Mouse (Mus musculus): ENCODE data around the gene Trpm8. TPM values are rescaled to one million over a fixed set of nuclear protein-coding genes. Genes with fewer than 3 reads are reported as not detected.

Trpm8 gene
- polyA plus RNA-seq, 1 experiment from 2014 or later = not detected

GRCm38 (mm10) chr1:88318531-88319060 is 41.1 kb downstream of the Trpm8 start:
- H3K9ac ChIP-seq = no peak overlapping the region
- H3K4me2 ChIP-seq = no peak overlapping the region
- 76% methylated on average over 6 of the region's 6 CpGs for WGBS
- no peaks in the 10 kb centered on the region for H3K4me1 ChIP-seq
- no peak overlapping the region for H3K4me3 ChIP-seq (replicated peaks)
- no peak for ATAC-seq (replicated peaks; ENCODE audit: low FRiP score)
- H3K9me3 ChIP-seq (replicated peaks) = no peaks in the 10 kb centered on the region
- no peaks in the 10 kb centered on the region for H3K36me3 ChIP-seq
- no peak overlapping the region for H3K27ac ChIP-seq
- H3K27me3 ChIP-seq = no peaks in the 10 kb centered on the region

GRCm38 (mm10) chr1:88320821-88321395 is 43.4 kb downstream of the Trpm8 start:
- Histone ChIP-seq H3K27ac (no peak overlapping the region), H3K27me3 (no peaks in the 10 kb centered on the region), H3K4me1 (no peaks in the 10 kb centered on the region), H3K4me3 (replicated peaks) (no peak overlapping the region), H3K36me3 (no peaks in the 10 kb centered on the region), H3K9me3 (replicated peaks) (no peaks in the 10 kb centered on the region), H3K4me2 (no peak overlapping the region), H3K9ac (no peak overlapping the region)
- no peak for ATAC-seq (replicated peaks; ENCODE audit: low FRiP score)
- WGBS = 80% methylated on average over 7 of the region's 7 CpGs

- no peak for ATAC-seq (replicated peaks; ENCODE audit: low FRiP score)
- Histone ChIP-seq H3K4me2 (no peak overlapping the region), H3K4me3 (replicated peaks) (no peak overlapping the region), H3K4me1 (no peaks in the 10 kb centered on the region), H3K27ac (no peak overlapping the region), H3K27me3 (no peaks in the 10 kb centered on the region), H3K9me3 (replicated peaks) (no peaks in the 10 kb centered on the region), H3K9ac (no peak overlapping the region), H3K36me3 (no peaks in the 10 kb centered on the region)
Observed at GRCm38 (mm10) chr1:88322146-88322545, 44.7 kb downstream of the Trpm8 start.

GRCm38 (mm10) chr1:88323101-88323500 is 45.6 kb downstream of the Trpm8 start:
- no peak overlapping the region for H3K4me3 ChIP-seq (replicated peaks)
- H3K9me3 ChIP-seq (replicated peaks) = no peaks in the 10 kb centered on the region
- H3K4me2 ChIP-seq = no peak overlapping the region
- H3K27ac ChIP-seq = no peak overlapping the region
- 82% methylated on average over 3 of the region's 3 CpGs for WGBS
- no peaks in the 10 kb centered on the region for H3K36me3 ChIP-seq
- no peaks in the 10 kb centered on the region for H3K4me1 ChIP-seq
- no peak overlapping the region for H3K9ac ChIP-seq
- no peak for ATAC-seq (replicated peaks; ENCODE audit: low FRiP score)
- H3K27me3 ChIP-seq = no peaks in the 10 kb centered on the region

GRCm38 (mm10) chr1:88339481-88339880 is 62.0 kb downstream of the Trpm8 start:
- no peak overlapping the region for H3K9ac ChIP-seq
- H3K36me3 ChIP-seq = no peaks in the 10 kb centered on the region
- ATAC-seq (replicated peaks; ENCODE audit: low FRiP score) = no peak
- H3K4me3 ChIP-seq (replicated peaks) = no peak overlapping the region
- H3K27me3 ChIP-seq = no peaks in the 10 kb centered on the region
- no peak overlapping the region for H3K4me2 ChIP-seq
- H3K9me3 ChIP-seq (replicated peaks) = no peaks in the 10 kb centered on the region
- no peaks in the 10 kb centered on the region for H3K4me1 ChIP-seq
- 86% methylated on average over 9 of the region's 9 CpGs for WGBS
- no peak overlapping the region for H3K27ac ChIP-seq

GRCm38 (mm10) chr1:88342615-88343014 is 65.2 kb downstream of the Trpm8 start:
- H3K27ac ChIP-seq = no peak overlapping the region
- H3K4me3 ChIP-seq (replicated peaks) = no peak overlapping the region
- H3K9ac ChIP-seq = no peak overlapping the region
- no peak overlapping the region for H3K4me2 ChIP-seq
- H3K4me1 ChIP-seq = no peaks in the 10 kb centered on the region
- 84% methylated on average over 3 of the region's 3 CpGs for WGBS
- H3K36me3 ChIP-seq = no peaks in the 10 kb centered on the region
- no peaks in the 10 kb centered on the region for H3K27me3 ChIP-seq
- no peak for ATAC-seq (replicated peaks; ENCODE audit: low FRiP score)
- no peaks in the 10 kb centered on the region for H3K9me3 ChIP-seq (replicated peaks)

GRCm38 (mm10) chr1:88345580-88345979 is 68.1 kb downstream of the Trpm8 start:
- no peaks in the 10 kb centered on the region for H3K4me1 ChIP-seq
- no peak for ATAC-seq (replicated peaks; ENCODE audit: low FRiP score)
- 22% methylated on average over 3 of the region's 3 CpGs for WGBS
- no peak overlapping the region for H3K9ac ChIP-seq
- no peaks in the 10 kb centered on the region for H3K36me3 ChIP-seq
- no peak overlapping the region for H3K27ac ChIP-seq
- no peaks in the 10 kb centered on the region for H3K9me3 ChIP-seq (replicated peaks)
- no peak overlapping the region for H3K4me3 ChIP-seq (replicated peaks)
- no peak overlapping the region for H3K4me2 ChIP-seq
- no peaks in the 10 kb centered on the region for H3K27me3 ChIP-seq

GRCm38 (mm10) chr1:88348496-88349005 is 71.1 kb downstream of the Trpm8 start:
- Histone ChIP-seq H3K4me2 (no peak overlapping the region), H3K9ac (no peak overlapping the region), H3K4me1 (no peaks in the 10 kb centered on the region), H3K4me3 (replicated peaks) (no peak overlapping the region), H3K9me3 (replicated peaks) (no peaks in the 10 kb centered on the region), H3K27ac (no peak overlapping the region), H3K27me3 (no peaks in the 10 kb centered on the region), H3K36me3 (no peaks in the 10 kb centered on the region)
- 89% methylated on average over 5 of the region's 5 CpGs for WGBS
- no peak for ATAC-seq (replicated peaks; ENCODE audit: low FRiP score)

- H3K4me3 ChIP-seq (replicated peaks) = no peak overlapping the region
- H3K9ac ChIP-seq = no peak overlapping the region
- H3K27me3 ChIP-seq = no peaks in the 10 kb centered on the region
- no peaks in the 10 kb centered on the region for H3K36me3 ChIP-seq
- H3K27ac ChIP-seq = no peak overlapping the region
- H3K4me1 ChIP-seq = no peaks in the 10 kb centered on the region
- WGBS = 91% methylated on average over 9 of the region's 9 CpGs
- H3K4me2 ChIP-seq = no peak overlapping the region
- H3K9me3 ChIP-seq (replicated peaks) = no peaks in the 10 kb centered on the region
- no peak for ATAC-seq (replicated peaks; ENCODE audit: low FRiP score)
Observed at GRCm38 (mm10) chr1:88350761-88351160, 73.3 kb downstream of the Trpm8 start.

GRCm38 (mm10) chr1:88355025-88355424 is 77.6 kb downstream of the Trpm8 start:
- Histone ChIP-seq H3K27me3 (no peaks in the 10 kb centered on the region), H3K9me3 (replicated peaks) (no peaks in the 10 kb centered on the region), H3K27ac (no peak overlapping the region), H3K9ac (no peak overlapping the region), H3K4me3 (replicated peaks) (no peak overlapping the region), H3K36me3 (no peaks in the 10 kb centered on the region), H3K4me2 (no peak overlapping the region), H3K4me1 (peaks cover 9% of the 10 kb centered on the region; the same call in 1 of the 2 replicates)
- 93% methylated on average over 12 of the region's 12 CpGs for WGBS
- no peak for ATAC-seq (replicated peaks; ENCODE audit: low FRiP score)

GRCm38 (mm10) chr1:88355681-88356080 is 78.2 kb downstream of the Trpm8 start:
- no peak overlapping the region for H3K9ac ChIP-seq
- no peak overlapping the region for H3K27ac ChIP-seq
- H3K4me1 ChIP-seq = peaks cover 9% of the 10 kb centered on the region; the same call in 1 of the 2 replicates
- H3K4me2 ChIP-seq = no peak overlapping the region
- WGBS = 89% methylated on average over 3 of the region's 3 CpGs
- no peak for ATAC-seq (replicated peaks; ENCODE audit: low FRiP score)
- H3K27me3 ChIP-seq = no peaks in the 10 kb centered on the region
- H3K36me3 ChIP-seq = no peaks in the 10 kb centered on the region
- H3K4me3 ChIP-seq (replicated peaks) = no peak overlapping the region
- H3K9me3 ChIP-seq (replicated peaks) = no peaks in the 10 kb centered on the region

GRCm38 (mm10) chr1:88356616-88357015 is 79.2 kb downstream of the Trpm8 start:
- H3K27me3 ChIP-seq = no peaks in the 10 kb centered on the region
- no peak overlapping the region for H3K4me3 ChIP-seq (replicated peaks)
- no peaks in the 10 kb centered on the region for H3K36me3 ChIP-seq
- peaks cover 9% of the 10 kb centered on the region; the same call in 1 of the 2 replicates for H3K4me1 ChIP-seq
- no peak overlapping the region for H3K27ac ChIP-seq
- no peak overlapping the region for H3K4me2 ChIP-seq
- H3K9ac ChIP-seq = no peak overlapping the region
- no peak for ATAC-seq (replicated peaks; ENCODE audit: low FRiP score)
- no peaks in the 10 kb centered on the region for H3K9me3 ChIP-seq (replicated peaks)
- WGBS = 82% methylated on average over 6 of the region's 6 CpGs

Data from kidney, embryonic 15.5 days (tissue).